Mouse (Mus musculus) heart, embryonic 12.5 days (tissue): ENCODE data around the gene Cpsf3. TPM values are rescaled to one million over a fixed set of nuclear protein-coding genes. Genes with fewer than 3 reads are reported as not detected.
A peak's percentile ranks its signal among the peaks of the same experiment; 100 is the strongest.

Source experiments
- ATAC-seq: fragments of 200-750 bp; cut with Nextera tagmentation; 2 replicates; pipeline ENCODE4 v1.8.0; 2017; ENCODE audit warnings: moderate TSS enrichment, moderate library complexity; ENCODE audit not compliant: insufficient number of reproducible peaks, low FRiP score
- H3K27ac ChIP-seq: fragments of 300-500 bp; sonication (generic); 2 replicates; pipeline ENCODE4 v1.5.1; 2016; ENCODE audit warnings: mild to moderate bottlenecking, moderate library complexity; ENCODE audit not compliant: poor library complexity, severe bottlenecking
- H3K27me3 ChIP-seq: fragments of 300-500 bp; sonication (generic); replicated peaks from 2 replicates; pipeline ENCODE4 v1.6.1; 2016; ENCODE audit warnings: mild to moderate bottlenecking, moderate library complexity
- H3K36me3 ChIP-seq: fragments of 300-500 bp; sonication (generic); 2 replicates; pipeline ENCODE4 v1.6.1; 2016; ENCODE audit warnings: mild to moderate bottlenecking, moderate library complexity
- H3K4me1 ChIP-seq: fragments of 300-500 bp; sonication (generic); replicated peaks from 2 replicates; pipeline ENCODE4 v1.6.1; 2016; ENCODE audit warnings: mild to moderate bottlenecking
- H3K4me2 ChIP-seq: fragments of 300-500 bp; sonication (generic); 2 replicates; pipeline ENCODE4 v1.6.1; 2016; ENCODE audit warnings: mild to moderate bottlenecking, moderate library complexity
- H3K4me3 ChIP-seq: fragments of 300-500 bp; sonication (generic); 2 replicates; pipeline ENCODE4 v1.5.1; 2016; ENCODE audit warnings: mild to moderate bottlenecking
- H3K9ac ChIP-seq: fragments of 300-500 bp; sonication (generic); 2 replicates; pipeline ENCODE4 v1.6.1; 2016; ENCODE audit warnings: mild to moderate bottlenecking, moderate library complexity
- H3K9me3 ChIP-seq: fragments of 300-500 bp; sonication (generic); replicated peaks from 2 replicates; pipeline ENCODE4 v1.6.1; 2016; ENCODE audit warnings: mild to moderate bottlenecking, moderate library complexity
- WGBS: fragments of 180-500 bp; shearing (Covaris S2); methylation state at CpG from one replicate; pipeline ENCODE4 v1.1.7; 2016; 5-methylcytosine and 5-hydroxymethylcytosine counted together
- polyA plus RNA-seq: library from polyadenylated mRNA; unstranded; fragments of >200 nt; fragmentation: Nextera tagmentation; extraction: Ambion mirVana; gene quantifications from 2 replicates; pipeline ENCODE4 v1.2.1, GENCODE M21; 2016

The Cpsf3 gene
- polyA plus RNA-seq, 1 experiment from 2014 or later = 74.3 TPM

DNA sequence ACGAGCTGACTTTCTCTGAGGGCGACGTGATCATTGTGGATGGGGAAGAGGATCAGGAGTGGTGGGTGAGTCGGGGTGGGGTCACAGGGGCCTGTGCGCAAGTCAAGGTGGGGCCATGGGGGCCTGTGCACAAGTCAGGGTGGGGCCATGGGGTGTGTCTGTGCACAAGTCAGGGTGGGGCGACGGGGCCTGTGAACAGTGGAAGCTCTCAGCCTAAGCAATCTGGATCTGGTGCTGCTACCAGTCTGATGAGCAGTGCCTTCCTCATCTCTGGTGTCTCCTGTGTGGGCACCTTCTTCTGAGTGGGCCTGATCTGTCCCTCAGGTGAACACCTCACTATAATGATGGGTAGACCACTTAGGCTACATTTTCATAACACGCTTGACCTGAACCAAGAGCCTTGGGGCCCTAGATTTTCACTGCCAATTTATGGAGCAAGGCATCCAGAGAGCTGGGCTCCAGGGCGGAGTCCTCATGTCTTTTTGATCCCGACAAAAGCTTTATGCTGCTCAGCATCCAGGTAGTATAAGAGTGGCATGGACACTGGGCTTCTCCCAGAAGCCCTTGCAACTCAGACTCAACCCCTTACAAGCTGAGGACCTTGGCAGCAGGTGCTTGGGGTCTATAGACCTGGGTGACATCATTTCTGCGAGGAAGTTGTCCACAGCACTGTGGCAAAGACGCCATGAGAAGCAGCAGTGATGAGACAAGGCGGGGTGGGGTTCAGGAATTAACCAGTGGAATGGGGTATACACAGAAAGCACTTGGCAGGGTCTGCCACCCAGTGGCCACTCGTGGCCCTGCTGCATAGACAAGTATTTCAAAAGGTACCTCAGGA is 19.0 kb upstream of the Cpsf3 start:
- no peak overlapping the region for H3K4me2 ChIP-seq
- H3K36me3 ChIP-seq = peaks cover 64% of the 10 kb centered on the region
- no peaks in the 10 kb centered on the region for H3K9me3 ChIP-seq
- H3K9ac ChIP-seq = no peak overlapping the region
- peak; percentile 58 for ATAC-seq
- peaks cover 6% of the 10 kb centered on the region; the same call in 1 of the 2 replicates for H3K4me1 ChIP-seq
- H3K4me3 ChIP-seq = no peak overlapping the region
- H3K27ac ChIP-seq = no peak overlapping the region
- H3K27me3 ChIP-seq = no peaks in the 10 kb centered on the region
- 73% methylated on average over 14 of the region's 14 CpGs for WGBS

DNA sequence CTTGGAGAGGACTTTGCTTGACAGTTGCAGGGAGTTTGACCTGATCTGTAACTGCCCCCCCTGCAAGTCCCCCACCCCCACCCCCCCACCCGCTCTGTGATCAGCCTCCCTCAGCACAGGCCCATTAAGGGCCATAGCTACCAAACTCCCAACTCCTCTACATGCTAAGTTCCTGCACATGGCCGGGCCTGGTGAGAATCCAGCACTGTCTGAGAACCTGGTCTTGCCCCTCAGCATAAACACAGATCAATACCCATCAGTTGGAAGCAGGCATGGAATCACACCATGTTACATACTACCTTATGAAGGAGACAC is 18.4 kb upstream of the Cpsf3 start:
- Histone ChIP-seq H3K27me3 (no peaks in the 10 kb centered on the region), H3K9ac (no peak overlapping the region), H3K9me3 (no peaks in the 10 kb centered on the region), H3K27ac (no peak overlapping the region), H3K4me2 (no peak overlapping the region), H3K36me3 (peaks cover 70% of the 10 kb centered on the region), H3K4me3 (no peak overlapping the region), H3K4me1 (peaks cover 6% of the 10 kb centered on the region; the same call in 1 of the 2 replicates)
- WGBS = 62% methylated on average over 2 of the region's 2 CpGs
- ATAC-seq = no peak

DNA sequence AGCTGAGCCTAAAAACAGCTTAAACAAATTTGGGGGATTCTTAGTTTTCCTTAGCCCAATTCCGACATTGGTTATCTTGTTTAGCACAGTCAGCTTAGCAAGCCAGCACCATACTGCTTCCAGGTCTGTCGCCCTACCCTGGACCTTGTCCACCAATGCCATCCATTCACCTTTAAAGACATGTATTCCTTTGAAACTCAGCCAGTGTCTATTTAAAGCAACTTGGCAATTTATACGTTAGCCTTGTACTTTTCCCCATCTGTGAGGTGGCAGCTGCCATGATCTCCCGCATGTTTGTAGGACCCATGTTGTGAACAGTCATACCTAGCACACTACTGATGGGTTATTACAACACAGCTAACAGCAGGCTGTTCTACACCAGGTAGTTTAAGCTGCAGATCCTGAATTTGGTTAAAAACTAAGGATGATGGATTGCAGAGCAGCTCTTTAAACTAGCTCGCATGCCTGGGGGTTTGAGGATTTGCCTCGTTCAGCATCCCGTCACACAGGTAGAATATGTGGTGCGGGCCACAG is 17.0 kb upstream of the Cpsf3 start:
- ATAC-seq = no peak
- no peak overlapping the region for H3K9ac ChIP-seq
- 86% methylated on average over 8 of the region's 8 CpGs for WGBS
- no peak overlapping the region for H3K27ac ChIP-seq
- peaks cover 71% of the 10 kb centered on the region for H3K36me3 ChIP-seq
- peaks cover 6% of the 10 kb centered on the region; the same call in 1 of the 2 replicates for H3K4me1 ChIP-seq
- no peaks in the 10 kb centered on the region for H3K9me3 ChIP-seq
- no peak overlapping the region for H3K4me3 ChIP-seq
- no peak overlapping the region for H3K4me2 ChIP-seq
- no peaks in the 10 kb centered on the region for H3K27me3 ChIP-seq

- ATAC-seq = no peak
- H3K4me3 ChIP-seq = no peak overlapping the region
- H3K4me1 ChIP-seq = no peaks in the 10 kb centered on the region
- WGBS = 71% methylated on average over 7 of the region's 7 CpGs
- peaks cover 62% of the 10 kb centered on the region for H3K36me3 ChIP-seq
- no peak overlapping the region for H3K27ac ChIP-seq
- no peak overlapping the region for H3K4me2 ChIP-seq
- no peaks in the 10 kb centered on the region for H3K9me3 ChIP-seq
- no peak overlapping the region for H3K9ac ChIP-seq
- no peaks in the 10 kb centered on the region for H3K27me3 ChIP-seq
Measured at GRCm38 (mm10) chr12:21274446-21274845, 10.7 kb upstream of the Cpsf3 start.

DNA sequence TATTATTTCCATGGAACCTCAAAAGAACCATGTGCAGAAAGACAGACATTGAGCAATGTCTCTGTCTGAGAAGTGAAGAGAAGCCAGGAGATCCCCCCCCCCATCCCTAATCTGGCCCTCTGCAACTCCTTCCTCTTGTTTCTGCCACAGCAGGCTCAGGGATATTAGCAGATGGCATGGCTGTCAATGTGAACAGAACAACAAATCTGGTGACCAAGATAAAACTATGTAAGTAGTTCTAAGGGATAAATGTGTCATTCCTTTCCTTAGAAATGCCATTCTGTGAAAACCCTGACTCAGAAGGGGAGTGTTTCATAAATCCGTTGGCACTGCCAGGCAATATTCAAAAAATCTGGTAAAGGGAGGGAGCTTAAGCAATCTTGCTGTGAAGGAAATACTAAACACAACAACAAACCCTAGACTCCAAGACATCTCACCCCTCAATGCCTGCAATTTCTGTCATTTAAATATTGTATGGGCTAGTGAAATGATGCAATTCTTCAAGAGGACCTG is 7.8 kb upstream of the Cpsf3 start:
- Histone ChIP-seq H3K4me1 (no peaks in the 10 kb centered on the region), H3K9me3 (no peaks in the 10 kb centered on the region), H3K9ac (no peak overlapping the region), H3K4me3 (no peak overlapping the region), H3K27me3 (no peaks in the 10 kb centered on the region), H3K27ac (no peak overlapping the region), H3K36me3 (peaks cover 39% of the 10 kb centered on the region), H3K4me2 (no peak overlapping the region)
- 78% methylated on average over 1 of the region's 1 CpGs for WGBS
- no peak for ATAC-seq

DNA sequence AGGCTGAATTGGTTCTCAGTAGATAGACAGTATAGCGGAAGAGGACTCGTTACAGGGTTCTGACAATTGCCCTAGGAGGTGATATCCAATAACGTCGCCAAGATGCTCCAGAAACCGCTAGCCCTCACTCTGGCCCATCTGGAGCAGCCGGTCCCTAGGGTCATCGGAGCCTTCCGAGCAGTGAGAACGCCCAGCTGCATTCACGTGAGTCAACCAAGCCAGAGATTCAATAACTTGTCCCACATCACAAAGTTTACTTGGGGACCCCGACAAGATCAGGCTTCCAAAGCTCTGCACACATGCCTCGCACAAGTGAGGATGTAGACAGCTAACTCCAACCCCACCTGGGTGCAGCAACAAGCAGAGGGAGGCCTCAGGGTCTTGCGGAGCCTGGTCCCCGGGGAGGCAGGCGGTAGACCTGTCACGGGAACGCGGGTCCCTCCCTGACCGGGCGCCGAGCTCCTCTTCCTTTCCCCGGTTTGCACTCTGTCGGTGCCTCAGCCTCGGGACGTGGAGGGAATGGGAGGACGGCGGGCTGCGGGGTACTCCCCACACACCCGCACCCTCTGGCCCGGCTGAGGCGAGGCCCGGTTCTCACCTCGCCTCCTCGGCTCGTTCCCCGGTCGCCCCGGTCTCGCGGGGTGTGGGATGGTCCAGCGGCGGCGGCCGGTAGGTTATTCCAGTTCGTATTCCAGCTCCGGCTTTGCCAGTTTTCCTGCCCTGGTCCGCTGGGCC is 484 bp downstream of the Cpsf3 start:
- H3K4me1 ChIP-seq = peaks cover 17% of the 10 kb centered on the region
- no peaks in the 10 kb centered on the region for H3K9me3 ChIP-seq
- H3K36me3 ChIP-seq = peaks cover 7% of the 10 kb centered on the region; the same call in 1 of the 2 replicates
- H3K4me3 ChIP-seq = peak overlapping the region; percentile 88
- peak; percentile 83 for ATAC-seq
- H3K9ac ChIP-seq = peak overlapping the region; percentile 89
- peak overlapping the region; percentile 67 for H3K27ac ChIP-seq
- no peaks in the 10 kb centered on the region for H3K27me3 ChIP-seq
- peak overlapping the region; percentile 81 for H3K4me2 ChIP-seq
- under 1% methylated on average over 47 of the region's 47 CpGs for WGBS

DNA sequence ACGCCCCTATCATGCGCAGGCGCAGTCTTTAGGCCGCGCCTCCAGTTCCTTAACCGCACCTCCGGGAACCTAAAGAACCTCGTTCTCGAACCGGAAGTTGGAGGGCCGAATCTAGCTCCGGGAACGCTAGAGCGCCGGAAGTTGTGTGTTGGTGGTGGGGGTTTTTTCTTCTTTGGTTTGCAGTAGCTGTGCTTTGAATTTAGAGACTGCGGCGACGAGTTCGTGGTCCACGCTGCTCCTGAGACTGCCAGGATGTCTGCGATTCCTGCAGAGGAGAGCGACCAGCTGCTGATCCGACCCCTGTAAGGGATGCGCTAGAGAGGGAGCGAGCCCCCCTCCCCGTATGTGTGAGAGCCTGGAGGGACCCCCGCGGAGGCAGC is 1.0 kb downstream of the Cpsf3 start, which contains the start of gene Itgb1bp1:
Itgb1bp1 (minus strand) TSS at position 42 of the 380 bp plus-strand sequence.
- H3K4me2 ChIP-seq = peak within 1 kb of the TSS; percentile 86
- peaks cover 12% of the 10 kb centered on the region for H3K36me3 ChIP-seq
- WGBS = 0% methylated on average over 28 of the region's 28 CpGs
- no peaks in the 10 kb centered on the region for H3K27me3 ChIP-seq
- H3K27ac ChIP-seq = peak within 1 kb of the TSS; percentile 86
- H3K4me1 ChIP-seq = peaks cover 17% of the 10 kb centered on the region
- peak within 1 kb of the TSS; percentile 89 for H3K9ac ChIP-seq
- ATAC-seq = peak; percentile 96
- H3K4me3 ChIP-seq = peak within 1 kb of the TSS; percentile 88
- no peaks in the 10 kb centered on the region for H3K9me3 ChIP-seq

GRCm38 (mm10) chr12:21286712-21287650 is 1.8 kb downstream of the Cpsf3 start:
- WGBS = 28% methylated on average over 18 of the region's 18 CpGs
- Histone ChIP-seq H3K9me3 (no peaks in the 10 kb centered on the region), H3K27ac (peak overlapping the region; percentile 86), H3K36me3 (peaks cover 20% of the 10 kb centered on the region), H3K4me2 (peak overlapping the region; percentile 86), H3K27me3 (no peaks in the 10 kb centered on the region), H3K9ac (peak overlapping the region; percentile 89), H3K4me3 (peak overlapping the region; percentile 88), H3K4me1 (peaks cover 17% of the 10 kb centered on the region)
- ATAC-seq = no peak

DNA sequence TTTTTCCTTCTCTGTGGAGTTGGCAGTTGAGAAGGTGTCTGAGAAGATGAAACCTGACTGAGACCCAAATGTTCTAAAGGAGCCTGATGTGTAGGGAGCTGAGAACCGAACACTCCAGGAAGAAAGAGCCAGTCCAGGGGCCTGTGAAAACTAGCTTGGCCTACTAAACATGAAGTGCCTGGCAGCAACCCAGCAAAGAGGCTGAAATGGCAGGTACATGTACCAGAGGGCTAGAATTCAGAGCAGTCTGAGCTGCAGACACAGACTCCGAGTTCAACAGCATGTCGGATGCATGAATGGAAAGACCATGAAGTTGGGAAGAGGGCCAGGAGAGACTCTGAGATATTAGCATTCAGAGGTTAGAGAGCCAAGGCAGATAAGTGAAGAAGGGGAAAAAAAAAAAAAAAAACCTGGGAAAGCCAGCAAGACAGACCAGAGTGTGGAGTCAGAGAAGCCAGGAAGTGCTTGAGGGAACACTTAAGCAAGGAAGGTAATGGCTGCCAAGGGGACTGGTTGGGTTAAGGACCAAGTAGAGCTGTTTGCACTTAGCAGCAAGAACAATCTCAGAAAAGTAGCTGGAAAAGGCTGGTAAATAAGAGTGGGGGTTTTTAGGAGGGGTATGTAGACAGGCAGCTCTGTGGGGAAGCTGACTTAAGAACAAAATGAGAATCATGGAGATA is 3.7 kb downstream of the Cpsf3 start:
- 76% methylated on average over 3 of the region's 3 CpGs for WGBS
- Histone ChIP-seq H3K4me1 (peaks cover 17% of the 10 kb centered on the region), H3K36me3 (peaks cover 38% of the 10 kb centered on the region), H3K27me3 (no peaks in the 10 kb centered on the region), H3K4me2 (no peak overlapping the region), H3K9me3 (no peaks in the 10 kb centered on the region), H3K4me3 (no peak overlapping the region), H3K9ac (no peak overlapping the region), H3K27ac (no peak overlapping the region)
- no peak for ATAC-seq

DNA sequence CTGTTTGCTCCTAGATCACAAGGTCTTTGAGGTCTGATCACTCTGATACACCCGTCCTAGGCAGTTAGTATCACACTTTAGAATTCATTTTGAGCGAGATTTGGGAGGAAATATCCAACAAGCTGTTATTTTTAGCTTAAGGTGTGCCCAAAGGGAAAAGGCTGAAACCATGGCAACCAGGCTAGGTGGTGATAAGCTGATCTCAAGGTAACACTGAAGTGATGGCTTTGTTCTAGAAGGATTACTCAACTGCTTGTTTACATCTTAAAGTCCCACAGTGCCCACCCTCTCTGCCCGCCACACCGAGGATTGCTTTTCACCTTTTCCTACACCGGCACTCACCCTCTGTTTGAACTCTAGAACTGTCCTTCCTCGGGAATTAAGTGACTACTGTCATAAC is 4.5 kb downstream of the Cpsf3 start:
- Histone ChIP-seq H3K9me3 (no peaks in the 10 kb centered on the region), H3K27ac (no peak overlapping the region), H3K9ac (no peak overlapping the region), H3K27me3 (no peaks in the 10 kb centered on the region), H3K4me2 (no peak overlapping the region), H3K36me3 (peaks cover 46% of the 10 kb centered on the region), H3K4me1 (peaks cover 17% of the 10 kb centered on the region), H3K4me3 (no peak overlapping the region)
- 82% methylated on average over 6 of the region's 6 CpGs for WGBS
- ATAC-seq = no peak
